Mouse (Mus musculus) limb, embryonic 11.5 days (tissue): ENCODE data around the gene Tgfbr2. TPM values are rescaled to one million over a fixed set of nuclear protein-coding genes. Genes with fewer than 3 reads are reported as not detected.

ENCODE experiments used
- ATAC-seq: fragments of 200-750 bp; cut with Nextera tagmentation; 2 replicates; pipeline ENCODE4 v1.8.0; 2017; ENCODE audit warnings: low read depth; ENCODE audit not compliant: insufficient number of reproducible peaks, low FRiP score, low TSS enrichment
- DNase-seq: peaks from one replicate; pipeline ENCODE4 v3.0.0-alpha.2; 2015; ENCODE audit warnings: low spot score
- H3K27ac ChIP-seq: fragments of 300-500 bp; sonication (generic); replicated peaks from 2 replicates; pipeline ENCODE4 v1.5.1; 2014; ENCODE audit warnings: low read depth, mild to moderate bottlenecking, low read length
- H3K27me3 ChIP-seq: fragments of 300-500 bp; sonication (generic); 2 replicates; pipeline ENCODE4 v1.6.1; 2014; ENCODE audit warnings: mild to moderate bottlenecking, low read length, mixed read lengths; ENCODE audit not compliant: control insufficient read depth, insufficient read depth
- H3K36me3 ChIP-seq: fragments of 300-500 bp; sonication (generic); 2 replicates; pipeline ENCODE4 v1.6.1; 2014; ENCODE audit warnings: mild to moderate bottlenecking, low read length, moderate library complexity, mixed read lengths; ENCODE audit not compliant: control insufficient read depth, insufficient read depth
- H3K4me1 ChIP-seq: fragments of 300-500 bp; sonication (generic); 2 replicates; pipeline ENCODE4 v1.6.1; 2014; ENCODE audit warnings: low read length, mixed read lengths; ENCODE audit not compliant: control insufficient read depth, insufficient read depth
- H3K4me2 ChIP-seq: fragments of 300-500 bp; sonication (generic); 2 replicates; pipeline ENCODE4 v1.6.1; 2014; ENCODE audit warnings: low read depth, mild to moderate bottlenecking, moderate library complexity; ENCODE audit not compliant: severe bottlenecking
- H3K4me3 ChIP-seq: fragments of 300-500 bp; sonication (generic); 2 replicates; pipeline ENCODE4 v1.5.1; 2014; ENCODE audit warnings: low read depth, low read length
- H3K9ac ChIP-seq: fragments of 300-500 bp; sonication (generic); 2 replicates; pipeline ENCODE4 v1.6.1; 2014; ENCODE audit warnings: mild to moderate bottlenecking, low read length
- H3K9me3 ChIP-seq: fragments of 300-500 bp; sonication (generic); 2 replicates; pipeline ENCODE4 v1.6.1; 2016; ENCODE audit warnings: low read length; ENCODE audit not compliant: control insufficient read depth
- WGBS: fragments of 180-500 bp; shearing (Covaris S2); extraction: QIAGEN DNeasy Blood & Tissue Kit; methylation state at CpG from one replicate; pipeline ENCODE4 v1.1.7; 2014; 5-methylcytosine and 5-hydroxymethylcytosine counted together
- polyA plus RNA-seq: library from polyadenylated mRNA; unstranded; fragments of >200 nt; fragmentation: Nextera tagmentation; extraction: Ambion mirVana; gene quantifications from 2 replicates; pipeline ENCODE4 v1.2.1, GENCODE M21; 2014

Tgfbr2 gene
- polyA plus RNA-seq, 1 experiment from 2014 or later: 14.8 TPM

GRCm38 (mm10) chr9:116160860-116161259, 14.3 kb downstream of the Tgfbr2 start:
- H3K9me3 ChIP-seq: no peaks in the 10 kb centered on the region
- ATAC-seq: no peak

GRCm38 (mm10) chr9:116160067-116160466, 15.1 kb downstream of the Tgfbr2 start:
- H3K4me2 ChIP-seq: no peak overlapping the region
- no peaks in the 10 kb centered on the region for H3K27me3 ChIP-seq
- no peak overlapping the region for H3K9ac ChIP-seq
- no peaks in the 10 kb centered on the region for H3K36me3 ChIP-seq
- H3K4me1 ChIP-seq: no peaks in the 10 kb centered on the region
- no peak overlapping the region for H3K4me3 ChIP-seq
- 88% methylated on average over 3 of the region's 3 CpGs for WGBS
- DNase-seq (no peak), ATAC-seq (no peak)
- H3K9me3 ChIP-seq: no peaks in the 10 kb centered on the region
- H3K27ac ChIP-seq: no peak overlapping the region

More at GRCm38 (mm10) chr9:116160860-116161259, 14.3 kb downstream of the Tgfbr2 start:
- no peak for DNase-seq
- H3K4me3 ChIP-seq: no peak overlapping the region
- H3K4me1 ChIP-seq: no peaks in the 10 kb centered on the region
- WGBS: 89% methylated on average over 7 of the region's 7 CpGs
- H3K27ac ChIP-seq: no peak overlapping the region
- H3K4me2 ChIP-seq: no peak overlapping the region
- H3K27me3 ChIP-seq: no peaks in the 10 kb centered on the region
- H3K9ac ChIP-seq: no peak overlapping the region
- no peaks in the 10 kb centered on the region for H3K36me3 ChIP-seq

GRCm38 (mm10) chr9:116156501-116156900, 18.7 kb downstream of the Tgfbr2 start:
- DNase-seq (no peak), ATAC-seq (no peak)
- Histone ChIP-seq H3K4me2 (no peak overlapping the region), H3K9me3 (no peaks in the 10 kb centered on the region), H3K27ac (no peak overlapping the region), H3K9ac (no peak overlapping the region), H3K36me3 (0 out of 2 replicates have a peak, but pooled peaks cover 3% of the 10 kb centered on the region), H3K27me3 (no peaks in the 10 kb centered on the region), H3K4me3 (no peak overlapping the region), H3K4me1 (peaks cover 2% of the 10 kb centered on the region; the same call in 1 of the 2 replicates)
- 85% methylated on average over 5 of the region's 5 CpGs for WGBS

GRCm38 (mm10) chr9:116152878-116153277, 22.3 kb downstream of the Tgfbr2 start:
- DNase-seq (no peak), ATAC-seq (no peak)
- no peaks in the 10 kb centered on the region for H3K27me3 ChIP-seq
- no peak overlapping the region for H3K4me2 ChIP-seq
- no peak overlapping the region for H3K27ac ChIP-seq
- no peak overlapping the region for H3K9ac ChIP-seq
- H3K9me3 ChIP-seq: no peaks in the 10 kb centered on the region
- 87% methylated on average over 4 of the region's 4 CpGs for WGBS
- H3K4me1 ChIP-seq: peaks cover 18% of the 10 kb centered on the region
- H3K4me3 ChIP-seq: no peak overlapping the region
- 0 out of 2 replicates have a peak, but pooled peaks cover 3% of the 10 kb centered on the region for H3K36me3 ChIP-seq

- Histone ChIP-seq H3K36me3 (0 out of 2 replicates have a peak, but pooled peaks cover 3% of the 10 kb centered on the region), H3K4me2 (no peak overlapping the region), H3K9ac (no peak overlapping the region), H3K4me1 (peaks cover 18% of the 10 kb centered on the region), H3K27me3 (no peaks in the 10 kb centered on the region), H3K27ac (no peak overlapping the region), H3K9me3 (no peaks in the 10 kb centered on the region), H3K4me3 (no peak overlapping the region)
- WGBS: 25% methylated on average over 6 of the region's 7 CpGs
- ATAC-seq (no peak), DNase-seq (no peak)
These were observed 24.3 kb downstream of the Tgfbr2 start for GRCm38 (mm10) chr9:116150725-116151396.

- no peak overlapping the region for H3K9ac ChIP-seq
- peaks cover 18% of the 10 kb centered on the region for H3K4me1 ChIP-seq
- H3K27me3 ChIP-seq: no peaks in the 10 kb centered on the region
- DNase-seq (peak; percentile 53), ATAC-seq (no peak)
- no peaks in the 10 kb centered on the region for H3K36me3 ChIP-seq
- H3K4me3 ChIP-seq: no peak overlapping the region
- no peak overlapping the region for H3K4me2 ChIP-seq
- H3K9me3 ChIP-seq: no peaks in the 10 kb centered on the region
- H3K27ac ChIP-seq: no peak overlapping the region
- 46% methylated on average over 7 of the region's 7 CpGs for WGBS
These were observed 26.4 kb downstream of the Tgfbr2 start for GRCm38 (mm10) chr9:116148809-116149208.

- no peak for DNase-seq
- Histone ChIP-seq H3K36me3 (no peaks in the 10 kb centered on the region), H3K4me3 (no peak overlapping the region), H3K9ac (no peak overlapping the region), H3K27ac (no peak overlapping the region; the same call in 1 of the 2 replicates), H3K27me3 (no peaks in the 10 kb centered on the region), H3K9me3 (no peaks in the 10 kb centered on the region), H3K4me2 (no peak overlapping the region), H3K4me1 (peaks cover 13% of the 10 kb centered on the region)
- WGBS: 86% methylated on average over 9 of the region's 9 CpGs
- ATAC-seq: no peak
These were observed 28.9 kb downstream of the Tgfbr2 start for GRCm38 (mm10) chr9:116146235-116146634.

GRCm38 (mm10) chr9:116145231-116145641, 29.9 kb downstream of the Tgfbr2 start:
- ATAC-seq: no peak
- H3K27ac ChIP-seq: no peak overlapping the region

More at GRCm38 (mm10) chr9:116145231-116145641, 29.9 kb downstream of the Tgfbr2 start:
- H3K4me3 ChIP-seq: no peak overlapping the region
- no peaks in the 10 kb centered on the region for H3K27me3 ChIP-seq
- H3K4me1 ChIP-seq: 0 out of 2 replicates have a peak, but pooled peaks cover 5% of the 10 kb centered on the region
- WGBS: 67% methylated on average over 10 of the region's 10 CpGs
- H3K4me2 ChIP-seq: no peak overlapping the region
- no peak for DNase-seq
- H3K9me3 ChIP-seq: no peaks in the 10 kb centered on the region
- no peak overlapping the region for H3K9ac ChIP-seq
- H3K36me3 ChIP-seq: no peaks in the 10 kb centered on the region
